Mouse (Mus musculus) ES-Bruce4 (cell line): ENCODE results near the gene Zdhhc14. TPM values are rescaled to one million over a fixed set of nuclear protein-coding genes. Genes with fewer than 3 reads are reported as not detected.
A peak's percentile ranks its signal among the peaks of the same experiment; 100 is the strongest.

Source experiments
- H3K27ac ChIP-seq: 2 replicates; pipeline ENCODE4 v1.5.1; 2012; ENCODE audit warnings: low read length, inconsistent platforms; ENCODE audit not compliant: insufficient read depth
- H3K27me3 ChIP-seq: 2 replicates; pipeline ENCODE4 v1.6.1; 2012; ENCODE audit warnings: mild to moderate bottlenecking, low read length, inconsistent platforms; ENCODE audit not compliant: control insufficient read depth, poor library complexity, insufficient read depth, severe bottlenecking
- H3K36me3 ChIP-seq: 2 replicates; pipeline ENCODE4 v1.6.1; 2012; ENCODE audit warnings: inconsistent platforms, mild to moderate bottlenecking, low read length, moderate library complexity; ENCODE audit not compliant: control insufficient read depth, poor library complexity, insufficient read depth, severe bottlenecking
- H3K4me1 ChIP-seq: one replicate; pipeline ENCODE4 v1.8.1; 2011; ENCODE audit warnings: low read length; ENCODE audit not compliant: control insufficient read depth, insufficient read depth
- H3K4me3 ChIP-seq: 2 replicates; pipeline ENCODE4 v1.5.1; 2011; ENCODE audit warnings: low read depth, mild to moderate bottlenecking, low read length
- H3K9ac ChIP-seq: 2 replicates; pipeline ENCODE4 v1.6.1; 2012; ENCODE audit warnings: low read depth, mild to moderate bottlenecking, inconsistent platforms; ENCODE audit not compliant: poor library complexity, severe bottlenecking
- H3K9me3 ChIP-seq: replicated peaks from 2 replicates; pipeline ENCODE4 v1.6.1; 2012; ENCODE audit warnings: mild to moderate bottlenecking, low read length, inconsistent platforms; ENCODE audit not compliant: control insufficient read depth, poor library complexity, insufficient read depth, severe bottlenecking
- CTCF ChIP-seq: IDR thresholded peaks from one replicate; pipeline ENCODE4 v1.8.1; 2011; ENCODE audit warnings: low read depth, low read length
- EP300 ChIP-seq: IDR thresholded peaks from 2 replicates; pipeline ENCODE4 v1.6.1; 2011; ENCODE audit warnings: low read depth, low read length; ENCODE audit not compliant: insufficient read depth
- POLR2A ChIP-seq: IDR thresholded peaks from one replicate; pipeline ENCODE4 v1.8.1; 2011; ENCODE audit warnings: low read length; ENCODE audit not compliant: insufficient read depth
- polyA plus RNA-seq: library from polyadenylated mRNA; stranded (reverse); fragments of >200 nt; gene quantifications from 2 replicates; pipeline ENCODE4 v1.2.4, GENCODE M21; 2011; ENCODE audit warnings: low read depth; ENCODE audit not compliant: missing spikeins, insufficient read depth, insufficient read length

Gene Zdhhc14
- polyA plus RNA-seq, 1 experiment = 1.0 TPM

DNA sequence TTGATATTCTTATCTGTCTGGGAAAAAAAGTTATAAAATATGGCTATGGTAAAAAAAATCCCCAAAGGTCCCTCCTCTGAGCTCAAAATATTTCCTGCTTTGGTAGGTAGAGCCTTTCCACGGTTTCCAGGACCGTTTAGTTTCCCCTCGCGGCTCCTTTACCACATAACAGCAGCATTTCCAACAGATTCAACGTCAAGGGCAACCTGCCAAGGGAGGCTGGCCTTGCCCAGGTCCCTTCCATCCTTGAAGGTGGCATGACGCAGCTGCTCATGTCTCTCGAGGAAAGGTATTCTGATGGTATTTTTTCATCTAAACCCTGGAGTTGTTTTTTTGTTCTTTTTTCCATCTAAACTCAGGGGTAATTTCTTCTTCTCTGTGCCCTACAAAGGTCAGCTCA, 277.4 kb downstream of the Zdhhc14 start:
- Histone ChIP-seq H3K4me1 (peaks cover 2% of the 10 kb centered on the region), H3K9me3 (peaks cover 3% of the 10 kb centered on the region; the same call in 1 of the 2 replicates), H3K36me3 (no peaks in the 10 kb centered on the region), H3K27ac (no peak overlapping the region), H3K9ac (no peak overlapping the region), H3K27me3 (no peaks in the 10 kb centered on the region), H3K4me3 (no peak overlapping the region)
- TF ChIP-seq CTCF = no peak

- Histone ChIP-seq H3K4me3 (no peak overlapping the region; the same call in 1 of the 2 replicates), H3K27ac (no peak overlapping the region), H3K9ac (peak overlapping the region; percentile 13), H3K9me3 (peaks cover 8% of the 10 kb centered on the region; the same call in 1 of the 2 replicates), H3K4me1 (peaks cover 2% of the 10 kb centered on the region), H3K27me3 (no peaks in the 10 kb centered on the region), H3K36me3 (no peaks in the 10 kb centered on the region)
- TF ChIP-seq POLR2A (no peak), CTCF (no peak), EP300 (no peak)
Measured at GRCm38 (mm10) chr17:5770265-5771249, 278.2 kb downstream of the Zdhhc14 start.

- no peak overlapping the region for H3K4me3 ChIP-seq
Measured at GRCm38 (mm10) chr17:5780213-5780975, 288.0 kb downstream of the Zdhhc14 start.

DNA sequence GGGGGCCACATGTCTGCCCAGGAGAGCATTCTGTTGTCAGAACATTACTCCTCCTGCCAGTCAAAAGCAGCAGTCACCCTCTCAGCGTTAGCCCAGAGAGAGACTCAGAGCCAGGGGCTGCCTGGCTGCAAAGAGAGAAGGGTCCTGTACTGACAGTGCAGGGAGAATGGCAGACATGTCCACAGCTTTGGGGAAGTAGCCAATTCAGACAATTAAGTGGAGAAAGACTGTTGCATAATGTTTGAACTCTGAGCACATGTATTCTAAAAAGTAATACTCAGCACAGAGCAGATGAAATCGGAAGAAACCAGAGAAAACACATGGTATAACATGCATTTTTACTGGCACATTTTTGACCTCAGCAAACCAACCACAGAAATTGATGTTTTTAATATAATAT, 292.9 kb downstream of the Zdhhc14 start:
- Histone ChIP-seq H3K36me3 (no peaks in the 10 kb centered on the region), H3K27me3 (no peaks in the 10 kb centered on the region), H3K4me3 (no peak overlapping the region), H3K27ac (no peak overlapping the region), H3K9me3 (peaks cover 5% of the 10 kb centered on the region; the same call in 1 of the 2 replicates), H3K4me1 (no peaks in the 10 kb centered on the region), H3K9ac (no peak overlapping the region)
- no peak for TF ChIP-seq POLR2A
- TF ChIP-seq EP300 = no peak
- no peak for TF ChIP-seq CTCF

More at GRCm38 (mm10) chr17:5780213-5780975, 288.0 kb downstream of the Zdhhc14 start:
- no peaks in the 10 kb centered on the region for H3K27me3 ChIP-seq
- TF ChIP-seq CTCF (no peak), EP300 (no peak)
- H3K4me1 ChIP-seq = no peaks in the 10 kb centered on the region
- H3K9me3 ChIP-seq = 0 out of 2 replicates have a peak, but pooled peaks cover 2% of the 10 kb centered on the region
- no peak overlapping the region for H3K9ac ChIP-seq
- H3K27ac ChIP-seq = no peak overlapping the region
- no peaks in the 10 kb centered on the region for H3K36me3 ChIP-seq

DNA sequence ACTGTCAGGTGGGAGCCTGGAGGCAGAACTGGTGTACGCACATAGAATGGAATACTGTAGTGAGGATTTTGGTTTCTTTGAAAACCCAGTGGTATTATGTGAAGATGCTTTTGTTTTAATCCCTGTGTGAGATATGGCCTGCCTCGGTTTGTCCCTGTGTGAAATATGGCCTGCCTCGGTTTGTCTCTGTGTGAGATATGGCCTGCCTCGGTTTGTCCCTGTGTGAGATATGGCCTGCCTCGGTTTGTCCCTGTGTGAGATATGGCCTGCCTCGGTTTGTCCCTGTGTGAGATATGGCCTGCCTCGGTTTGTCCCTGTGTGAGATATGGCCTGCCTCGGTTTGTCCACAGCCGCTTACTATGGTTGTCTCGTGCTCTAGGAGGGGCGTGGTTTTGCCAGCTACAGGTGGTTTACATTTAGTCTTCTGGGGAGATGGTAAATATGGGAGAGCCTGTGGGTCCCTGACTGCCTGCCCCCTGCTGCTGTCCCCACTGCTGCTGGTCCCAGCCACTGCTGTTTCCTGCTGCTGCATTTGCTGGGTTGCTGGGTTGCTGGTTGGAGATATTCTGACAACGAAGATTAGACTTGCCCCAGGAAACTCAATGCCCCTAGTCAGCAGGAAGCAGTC, 299.9 kb downstream of the Zdhhc14 start:
- no peaks in the 10 kb centered on the region for H3K36me3 ChIP-seq
- peaks cover 5% of the 10 kb centered on the region; the same call in 1 of the 2 replicates for H3K9me3 ChIP-seq
- H3K4me1 ChIP-seq = no peaks in the 10 kb centered on the region
- TF ChIP-seq POLR2A (no peak), CTCF (no peak)
- H3K4me3 ChIP-seq = no peak overlapping the region
- no peak overlapping the region for H3K9ac ChIP-seq
- no peaks in the 10 kb centered on the region for H3K27me3 ChIP-seq
- H3K27ac ChIP-seq = no peak overlapping the region
